Mouse (Mus musculus): ENCODE measurements around the gene Pfn3.

DNA sequence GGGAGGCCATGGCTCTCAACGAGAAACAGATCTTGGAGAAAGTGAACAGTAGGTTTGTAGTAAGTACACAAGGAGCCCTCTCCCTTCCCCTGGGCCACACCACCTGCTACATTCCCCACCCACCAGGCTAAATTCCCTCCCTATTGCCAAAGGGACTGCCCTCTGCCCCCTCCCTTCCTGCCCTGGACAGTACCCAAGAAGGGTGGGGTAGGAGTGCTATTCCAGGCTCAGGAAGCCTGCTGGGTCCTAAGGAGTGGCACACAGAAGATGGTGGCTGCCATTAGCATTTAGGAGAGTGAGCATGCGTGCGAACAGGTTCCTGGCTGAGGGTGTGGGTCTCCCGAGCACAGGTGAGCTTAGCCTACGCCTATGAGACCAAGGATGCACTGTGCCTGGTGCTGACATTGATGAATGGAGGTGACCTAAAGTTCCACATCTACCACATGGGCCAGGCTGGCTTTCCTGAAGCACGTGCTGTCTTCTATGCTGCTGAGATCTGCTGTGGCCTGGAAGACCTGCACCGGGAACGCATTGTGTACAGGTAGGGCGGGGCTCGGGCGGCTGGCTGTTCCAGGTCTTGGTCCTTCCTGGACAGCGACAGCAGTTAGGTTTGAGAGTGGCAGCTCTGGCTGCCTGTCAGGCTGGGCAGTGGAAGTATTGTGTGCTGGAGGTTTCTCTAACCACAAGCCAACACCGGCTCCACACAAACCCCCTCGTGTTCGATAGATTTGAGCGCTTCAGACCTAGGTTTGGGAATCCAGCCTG lies 36.9 kb upstream of the Pfn3 start:
- no peak for TF ChIP-seq CTCF (IDR thresholded peaks at IDR 0.05; ENCODE audit: low read depth, low read length)
- TF ChIP-seq POLR2A (IDR thresholded peaks at IDR 0.05; ENCODE audit: borderline replicate concordance, low read depth, low read length): no peak

All from bone marrow macrophage, adult 2 months (primary cell).